Mouse (Mus musculus): Measurements from ENCODE around the gene Trmt1. TPM values are rescaled to one million over a fixed set of nuclear protein-coding genes. Genes with fewer than 3 reads are reported as not detected.
A peak's percentile ranks its signal among the peaks of the same experiment; 100 is the strongest.

Gene Trmt1
- polyA plus RNA-seq, 1 experiment from 2014 or later: 62.0 TPM

DNA sequence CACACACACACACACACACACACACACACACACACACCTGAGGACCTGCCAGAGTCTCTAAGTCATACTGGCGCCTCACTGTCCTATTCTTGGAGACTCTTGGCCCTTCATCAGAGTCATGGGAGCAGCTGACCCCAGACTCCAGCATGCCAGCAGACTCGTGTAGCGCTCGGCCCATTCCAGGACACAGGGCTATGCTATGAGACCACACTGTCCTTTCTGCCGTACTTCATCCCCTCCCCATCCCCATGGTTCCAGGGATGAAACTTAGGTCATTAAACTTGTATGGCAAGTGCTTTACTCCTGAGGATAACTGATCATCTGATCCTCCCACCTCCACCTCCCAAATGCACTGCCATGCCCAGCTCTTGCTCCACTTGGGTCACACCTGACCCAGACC lies 32.4 kb downstream of the Trmt1 start:
- Histone ChIP-seq H3K36me3 (0 out of 2 replicates have a peak, but pooled peaks cover 7% of the 10 kb centered on the region), H3K9me3 (replicated peaks) (no peaks in the 10 kb centered on the region), H3K4me1 (peaks cover 48% of the 10 kb centered on the region), H3K4me3 (no peak overlapping the region), H3K27ac (0 out of 2 replicates have a peak overlapping the region, but pooled peaks have one; percentile 34), H3K27me3 (replicated peaks) (peaks cover 57% of the 10 kb centered on the region), H3K4me2 (no peak overlapping the region), H3K9ac (no peak overlapping the region)
- 72% methylated on average over 5 of the region's 5 CpGs for WGBS (ENCODE audit: insufficient replicate concordance)
- no peak for ATAC-seq

GRCm38 (mm10) chr8:84718959-84719690 lies 33.0 kb downstream of the Trmt1 start:
- Histone ChIP-seq H3K27ac (peak overlapping the region; percentile 34; the same call in 1 of the 2 replicates), H3K9ac (no peak overlapping the region), H3K4me1 (peaks cover 50% of the 10 kb centered on the region), H3K9me3 (replicated peaks) (no peaks in the 10 kb centered on the region), H3K4me2 (no peak overlapping the region), H3K36me3 (0 out of 2 replicates have a peak, but pooled peaks cover 7% of the 10 kb centered on the region), H3K27me3 (replicated peaks) (peaks cover 51% of the 10 kb centered on the region), H3K4me3 (no peak overlapping the region)
- ATAC-seq: no peak
- WGBS (ENCODE audit: insufficient replicate concordance): 79% methylated on average over 5 of the region's 5 CpGs

DNA sequence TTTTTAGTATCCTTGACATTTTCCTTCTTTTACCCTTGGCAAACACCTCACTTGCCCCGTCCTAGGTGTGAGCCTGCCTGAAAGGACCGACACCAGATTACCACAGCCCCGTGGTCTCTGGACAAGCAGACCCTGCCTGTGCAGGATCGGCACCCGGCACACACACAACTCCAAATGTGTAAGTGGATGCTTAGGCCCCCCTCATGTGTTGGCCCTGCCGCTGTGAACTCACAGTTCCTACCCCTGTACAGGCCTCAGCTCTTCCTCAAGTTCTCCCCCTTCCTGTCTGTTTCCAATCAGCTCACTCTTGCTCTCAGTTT lies 36.4 kb downstream of the Trmt1 start:
- H3K4me3 ChIP-seq: peak overlapping the region; percentile 63
- peaks cover 35% of the 10 kb centered on the region for H3K36me3 ChIP-seq
- 47% methylated on average over 6 of the region's 6 CpGs for WGBS (ENCODE audit: insufficient replicate concordance)
- H3K4me2 ChIP-seq: peak overlapping the region; percentile 78
- ATAC-seq: peak; percentile 4; the same call in 1 of the 2 replicates
- H3K27me3 ChIP-seq (replicated peaks): peaks cover 20% of the 10 kb centered on the region
- H3K27ac ChIP-seq: peak overlapping the region; percentile 99
- peak overlapping the region; percentile 78 for H3K9ac ChIP-seq
- H3K9me3 ChIP-seq (replicated peaks): no peaks in the 10 kb centered on the region
- peaks cover 73% of the 10 kb centered on the region for H3K4me1 ChIP-seq

DNA sequence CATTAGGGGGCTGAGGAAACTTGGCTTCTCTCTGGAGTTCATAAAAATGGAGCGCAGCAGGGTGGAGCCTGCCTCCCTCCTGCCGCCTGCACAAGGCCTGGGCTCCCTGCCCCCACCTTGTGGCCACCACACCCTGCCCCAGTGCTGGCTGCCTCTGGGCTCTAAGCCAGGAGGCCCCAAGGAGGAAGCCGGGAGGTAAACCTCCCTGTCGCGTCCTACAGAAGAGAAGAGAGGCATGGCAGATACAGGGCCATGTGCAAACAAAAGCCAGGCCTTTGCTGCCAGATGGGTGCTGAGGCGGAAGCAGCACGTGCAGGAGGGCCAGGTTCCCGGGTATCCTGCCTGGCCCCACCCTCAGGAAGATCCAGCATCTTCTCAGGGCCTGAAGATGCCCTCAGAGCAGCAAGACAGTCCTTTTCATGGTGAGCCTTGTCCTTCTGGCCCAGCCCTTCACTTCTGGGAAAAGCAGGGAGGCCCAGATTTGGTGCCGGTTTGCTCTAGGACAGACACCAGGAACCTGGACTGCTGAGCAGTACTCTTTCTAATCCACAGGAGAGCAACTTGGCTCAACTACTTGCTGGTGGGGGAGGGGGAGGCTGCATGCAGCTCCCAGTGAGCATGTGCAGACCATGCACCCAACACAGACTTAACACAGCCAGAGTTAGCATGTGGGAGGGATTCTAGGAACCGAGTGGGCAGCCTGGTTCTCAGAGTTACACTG lies 36.9 kb downstream of the Trmt1 start, which contains the start of gene G430095P16Rik:
TSS of gene G430095P16Rik (plus strand) at position 158 of the 721 bp plus-strand sequence.
- 5% methylated on average over 10 of the region's 10 CpGs for WGBS (ENCODE audit: insufficient replicate concordance)
- peaks cover 17% of the 10 kb centered on the region; the same call in 1 of the 2 replicates for H3K27me3 ChIP-seq (replicated peaks)
- H3K4me1 ChIP-seq: peaks cover 73% of the 10 kb centered on the region

GRCm38 (mm10) chr8:84723571-84723900 lies 37.4 kb downstream of the Trmt1 start:
- H3K4me2 ChIP-seq: peak overlapping the region; percentile 78
- 19% methylated on average over 7 of the region's 7 CpGs for whole genome bisulfite sequencing (ENCODE audit: insufficient replicate concordance)
- ATAC-seq: peak; percentile 47; the same call in 1 of the 2 replicates
- peak overlapping the region; percentile 99 for H3K27ac ChIP-seq
- peak overlapping the region; percentile 78 for H3K9ac ChIP-seq
- peaks cover 13% of the 10 kb centered on the region; the same call in 1 of the 2 replicates for H3K27me3 ChIP-seq (replicated peaks)
- peak overlapping the region; percentile 63 for H3K4me3 ChIP-seq
- peaks cover 38% of the 10 kb centered on the region for H3K36me3 ChIP-seq
- peaks cover 78% of the 10 kb centered on the region for H3K4me1 ChIP-seq
- H3K9me3 ChIP-seq (replicated peaks): no peaks in the 10 kb centered on the region

More for the DNA sequence above, 36.9 kb downstream of the Trmt1 start, which contains the start of gene G430095P16Rik:
- Histone ChIP-seq H3K36me3 (peaks cover 38% of the 10 kb centered on the region), H3K27ac (peak within 1 kb of the TSS; percentile 99), H3K4me3 (peak within 1 kb of the TSS; percentile 63), H3K9ac (peak within 1 kb of the TSS; percentile 78), H3K4me2 (peak within 1 kb of the TSS; percentile 78), H3K9me3 (replicated peaks) (no peaks in the 10 kb centered on the region)
- peak; percentile 91 for ATAC-seq

GRCm38 (mm10) chr8:84724683-84725082 lies 38.6 kb downstream of the Trmt1 start:
- Histone ChIP-seq H3K27me3 (replicated peaks) (peaks cover 6% of the 10 kb centered on the region; the same call in 1 of the 2 replicates), H3K36me3 (peaks cover 39% of the 10 kb centered on the region), H3K9ac (peak overlapping the region; percentile 78), H3K9me3 (replicated peaks) (no peaks in the 10 kb centered on the region), H3K4me3 (peak overlapping the region; percentile 63), H3K4me1 (peaks cover 89% of the 10 kb centered on the region), H3K27ac (peak overlapping the region; percentile 99), H3K4me2 (peak overlapping the region; percentile 78)
- 42% methylated on average over 9 of the region's 9 CpGs for WGBS (ENCODE audit: insufficient replicate concordance)
- peak; percentile 51; the same call in 1 of the 2 replicates for ATAC-seq

- H3K4me1 ChIP-seq: peaks cover 96% of the 10 kb centered on the region
- WGBS (ENCODE audit: insufficient replicate concordance): 57% methylated on average over 10 of the region's 10 CpGs
- ATAC-seq: no peak
- peak overlapping the region; percentile 63 for H3K4me3 ChIP-seq
- peak overlapping the region; percentile 78 for H3K4me2 ChIP-seq
- H3K36me3 ChIP-seq: peaks cover 39% of the 10 kb centered on the region
- no peaks in the 10 kb centered on the region for H3K9me3 ChIP-seq (replicated peaks)
- H3K27me3 ChIP-seq (replicated peaks): no peaks in the 10 kb centered on the region; the same call in 1 of the 2 replicates
- peak overlapping the region; percentile 78 for H3K9ac ChIP-seq
- peak overlapping the region; percentile 99 for H3K27ac ChIP-seq
Measured at GRCm38 (mm10) chr8:84725246-84725940, 39.3 kb downstream of the Trmt1 start.

- peak overlapping the region; percentile 63 for H3K4me3 ChIP-seq
- H3K4me1 ChIP-seq: peaks cover 100% of the 10 kb centered on the region
- no peaks in the 10 kb centered on the region for H3K9me3 ChIP-seq (replicated peaks)
- H3K27me3 ChIP-seq (replicated peaks): no peaks in the 10 kb centered on the region; the same call in 1 of the 2 replicates
- peaks cover 36% of the 10 kb centered on the region for H3K36me3 ChIP-seq
- H3K27ac ChIP-seq: peak overlapping the region; percentile 99
- 26% methylated on average over 3 of the region's 3 CpGs for WGBS (ENCODE audit: insufficient replicate concordance)
- H3K9ac ChIP-seq: peak overlapping the region; percentile 78
- peak overlapping the region; percentile 78 for H3K4me2 ChIP-seq
- ATAC-seq: no peak
Measured at GRCm38 (mm10) chr8:84725941-84726259, 39.8 kb downstream of the Trmt1 start.

- 76% methylated on average over 3 of the region's 3 CpGs for WGBS (ENCODE audit: insufficient replicate concordance)
- Histone ChIP-seq H3K27ac (peak overlapping the region; percentile 99), H3K27me3 (replicated peaks) (no peaks in the 10 kb centered on the region; the same call in 1 of the 2 replicates), H3K4me1 (peaks cover 100% of the 10 kb centered on the region), H3K36me3 (peaks cover 36% of the 10 kb centered on the region), H3K4me2 (peak overlapping the region; percentile 4; the same call in 1 of the 2 replicates), H3K4me3 (no peak overlapping the region), H3K9ac (peak overlapping the region; percentile 42; the same call in 1 of the 2 replicates), H3K9me3 (replicated peaks) (no peaks in the 10 kb centered on the region)
- ATAC-seq: no peak
Measured at GRCm38 (mm10) chr8:84728474-84728873, 42.4 kb downstream of the Trmt1 start.

DNA sequence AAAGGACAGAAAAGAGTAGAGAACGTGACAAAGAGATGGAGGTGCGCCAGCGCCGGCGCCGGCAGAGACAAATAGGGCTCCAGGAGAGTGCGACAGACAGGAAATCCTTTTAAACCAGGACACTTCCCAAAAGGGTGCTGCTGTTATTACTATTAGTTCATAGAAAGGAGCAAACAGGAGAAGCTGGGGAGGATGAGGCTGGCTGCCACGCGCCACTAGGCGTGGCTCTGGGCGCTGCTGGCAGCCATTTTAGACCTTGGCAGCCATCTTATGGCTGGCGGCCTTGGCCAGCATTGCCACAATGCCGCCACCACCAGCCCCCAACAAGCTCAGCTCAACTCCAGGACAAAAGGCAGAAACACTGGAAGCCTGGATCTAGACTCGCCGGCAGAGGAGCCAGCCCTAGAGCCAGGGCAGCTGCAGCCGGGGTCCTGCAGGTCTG lies 43.8 kb downstream of the Trmt1 start:
- Histone ChIP-seq H3K36me3 (peaks cover 33% of the 10 kb centered on the region), H3K9ac (peak overlapping the region; percentile 78), H3K27me3 (replicated peaks) (peaks cover 12% of the 10 kb centered on the region), H3K9me3 (replicated peaks) (no peaks in the 10 kb centered on the region), H3K4me3 (peak overlapping the region; percentile 39; the same call in 1 of the 2 replicates), H3K4me2 (peak overlapping the region; percentile 77), H3K4me1 (peaks cover 91% of the 10 kb centered on the region), H3K27ac (peak overlapping the region; percentile 99)
- no peak for ATAC-seq
- WGBS (ENCODE audit: insufficient replicate concordance): 84% methylated on average over 16 of the region's 16 CpGs

DNA sequence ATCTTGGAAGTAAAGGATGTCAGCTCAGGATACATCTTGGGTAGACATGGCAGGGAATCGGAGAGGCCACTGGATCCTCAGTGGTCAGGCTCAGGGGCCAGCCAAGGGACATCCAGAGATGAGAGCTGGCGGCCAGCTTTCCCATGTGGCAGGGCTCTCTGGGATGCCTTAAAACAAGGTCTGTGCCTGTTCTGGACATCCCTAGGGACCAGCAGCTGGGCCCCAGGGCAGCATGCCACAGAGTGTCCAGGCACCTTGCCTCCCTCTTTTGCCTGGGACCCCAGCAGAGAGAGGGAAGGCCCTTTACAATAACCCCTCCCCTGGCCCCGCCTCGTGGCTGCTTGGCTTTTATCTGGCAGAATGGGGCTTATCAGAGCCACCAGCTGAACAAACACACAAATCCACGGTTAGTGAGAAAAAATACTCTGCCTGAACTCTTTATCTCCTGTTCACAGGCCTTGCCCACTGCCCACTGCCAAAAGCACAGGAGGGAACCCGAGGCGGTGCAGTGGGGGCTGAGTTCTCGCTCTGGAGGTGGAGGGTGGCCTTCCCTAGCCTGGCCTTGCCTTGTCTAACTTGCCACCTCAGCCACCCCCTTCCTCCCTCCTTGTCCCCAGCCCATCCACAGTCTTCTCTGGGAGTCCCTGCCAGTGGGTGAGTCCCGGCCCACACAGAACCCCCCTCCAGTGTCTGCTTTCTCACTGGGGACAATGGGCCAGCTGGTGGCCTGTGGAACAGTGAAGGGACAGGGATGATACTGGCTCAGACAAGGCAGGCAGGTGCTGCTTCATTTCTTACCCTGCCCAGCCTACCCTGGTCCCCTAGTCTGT lies 44.6 kb downstream of the Trmt1 start:
- peak overlapping the region; percentile 77 for H3K4me2 ChIP-seq

More for the DNA sequence above, 44.6 kb downstream of the Trmt1 start:
- H3K27me3 ChIP-seq (replicated peaks): peaks cover 20% of the 10 kb centered on the region
- H3K36me3 ChIP-seq: peaks cover 25% of the 10 kb centered on the region
- no peaks in the 10 kb centered on the region for H3K9me3 ChIP-seq (replicated peaks)
- 6% methylated on average over 9 of the region's 9 CpGs for WGBS (ENCODE audit: insufficient replicate concordance)
- peak; percentile 93 for ATAC-seq
- H3K4me3 ChIP-seq: peak overlapping the region; percentile 39
- peak overlapping the region; percentile 78 for H3K9ac ChIP-seq
- peaks cover 89% of the 10 kb centered on the region for H3K4me1 ChIP-seq
- peak overlapping the region; percentile 99 for H3K27ac ChIP-seq

All from liver, embryonic 12.5 days (tissue).